In genomic region chr3:99256366-99256750, GRCm38 (mm10) we compare ENCODE assay signal across 15 mouse cellular contexts. TPM values are rescaled to one million over a fixed set of nuclear protein-coding genes. Genes with fewer than 3 reads are reported as not detected.
DNase-seq lines count a peak whose midpoint lies in the region; ATAC-seq lines count a peak whose summit lies in the region.
"Had no signal": no experiment of that assay in that cellular context is flagged by ENCODE, and none has a peak within 500 bp of the region (broad histone marks: within the 10 kb centered on the region; RNA-seq: fewer than 3 reads in every experiment).

No protein-coding gene starts in this region.

- no peak overlapping the region for H3K9ac ChIP-seq in heart, embryonic 13.5 days
- H3K9ac ChIP-seq in heart, embryonic 11.5 days (ENCODE audit: low read depth, low read length) = no peak overlapping the region
- no peak overlapping the region for H3K9ac ChIP-seq in neural tube, embryonic 11.5 days (ENCODE audit: low read length)
- H3K9ac ChIP-seq in neural tube, embryonic 15.5 days (replicated peaks) = no peak overlapping the region
- peak overlapping the region; percentile 62 for H3K9ac ChIP-seq in embryonic facial prominence, embryonic 15.5 days

- H3K36me3 ChIP-seq in heart, embryonic 13.5 days = no peaks in the 10 kb centered on the region
- H3K36me3 ChIP-seq in heart, embryonic 11.5 days (ENCODE audit: control insufficient read depth, insufficient read depth, low read length) = no peaks in the 10 kb centered on the region
- no peaks in the 10 kb centered on the region for H3K36me3 ChIP-seq in neural tube, embryonic 11.5 days (ENCODE audit: control insufficient read depth, insufficient read depth, low read length)
- H3K36me3 ChIP-seq in neural tube, embryonic 15.5 days = no peaks in the 10 kb centered on the region
- H3K36me3 ChIP-seq in embryonic facial prominence, embryonic 15.5 days = no peaks in the 10 kb centered on the region

- H3K4me3 ChIP-seq in heart, embryonic 13.5 days = 0 out of 2 replicates have a peak overlapping the region, but pooled peaks have one; percentile 9
- no peak overlapping the region for H3K4me3 ChIP-seq in heart, embryonic 11.5 days (ENCODE audit: low read depth, low read length)
- H3K4me3 ChIP-seq in neural tube, embryonic 11.5 days (ENCODE audit: low read depth, low read length) = no peak overlapping the region
- no peak overlapping the region for H3K4me3 ChIP-seq in neural tube, embryonic 15.5 days (replicated peaks)
- H3K4me3 ChIP-seq in embryonic facial prominence, embryonic 15.5 days (replicated peaks) = peak overlapping the region; percentile 59

- peak; percentile 29 for DNase-seq in neural tube, embryonic 11.5 days (ENCODE audit: low spot score)
- DNase-seq in layer of hippocampus, adult 18-20 months (ENCODE audit: low spot score in 2 of 2) = no peak
- DNase-seq in spleen, adult 12 weeks (ENCODE audit: low spot score) = no peak
- DNase-seq: cerebellum, adult 2 months; lung, adult 2 months; thymus, adult 2 months had no signal

- H3K4me1 ChIP-seq in heart, embryonic 13.5 days = peaks cover 19% of the 10 kb centered on the region
- H3K4me1 ChIP-seq in heart, embryonic 11.5 days (ENCODE audit: control insufficient read depth, insufficient read depth, low read length) = peaks cover 7% of the 10 kb centered on the region; the same call in 1 of the 2 replicates
- H3K4me1 ChIP-seq in neural tube, embryonic 11.5 days (ENCODE audit: control insufficient read depth, insufficient read depth, low read length) = peaks cover 7% of the 10 kb centered on the region; the same call in 1 of the 2 replicates
- peaks cover 12% of the 10 kb centered on the region for H3K4me1 ChIP-seq in neural tube, embryonic 15.5 days
- H3K4me1 ChIP-seq in embryonic facial prominence, embryonic 15.5 days = peaks cover 11% of the 10 kb centered on the region

- 9% methylated on average over 11 of the region's 11 CpGs for WGBS in heart, embryonic 13.5 days
- WGBS in heart, embryonic 11.5 days (ENCODE audit: insufficient replicate concordance) = under 1% methylated on average over 11 of the region's 11 CpGs
- WGBS in neural tube, embryonic 11.5 days = 1% methylated on average over 11 of the region's 11 CpGs
- under 1% methylated on average over 11 of the region's 11 CpGs for WGBS in neural tube, embryonic 15.5 days
- WGBS in embryonic facial prominence, embryonic 15.5 days = 14% methylated on average over 11 of the region's 11 CpGs

- H3K9me3 ChIP-seq in heart, embryonic 13.5 days = no peaks in the 10 kb centered on the region
- no peaks in the 10 kb centered on the region for H3K9me3 ChIP-seq in heart, embryonic 11.5 days (replicated peaks; ENCODE audit: control insufficient read depth, low read length)
- no peaks in the 10 kb centered on the region for H3K9me3 ChIP-seq in neural tube, embryonic 11.5 days (ENCODE audit: control insufficient read depth, low read length)
- no peaks in the 10 kb centered on the region for H3K9me3 ChIP-seq in neural tube, embryonic 15.5 days (replicated peaks)
- no peaks in the 10 kb centered on the region for H3K9me3 ChIP-seq in embryonic facial prominence, embryonic 15.5 days (replicated peaks)

- H3K4me2 ChIP-seq in heart, embryonic 13.5 days = no peak overlapping the region
- no peak overlapping the region for H3K4me2 ChIP-seq in heart, embryonic 11.5 days
- H3K4me2 ChIP-seq in neural tube, embryonic 11.5 days (ENCODE audit: low read depth) = no peak overlapping the region
- no peak overlapping the region for H3K4me2 ChIP-seq in neural tube, embryonic 15.5 days
- H3K4me2 ChIP-seq in embryonic facial prominence, embryonic 15.5 days (replicated peaks) = peak overlapping the region; percentile 43

- H3K27me3 ChIP-seq in heart, embryonic 13.5 days (replicated peaks) = peaks cover 97% of the 10 kb centered on the region
- peaks cover 89% of the 10 kb centered on the region for H3K27me3 ChIP-seq in heart, embryonic 11.5 days (ENCODE audit: control insufficient read depth, insufficient read depth, low read length)
- H3K27me3 ChIP-seq in neural tube, embryonic 11.5 days (ENCODE audit: control insufficient read depth, insufficient read depth, low read length) = peaks cover 93% of the 10 kb centered on the region
- H3K27me3 ChIP-seq in neural tube, embryonic 15.5 days (replicated peaks) = peaks cover 90% of the 10 kb centered on the region
- peaks cover 69% of the 10 kb centered on the region for H3K27me3 ChIP-seq in embryonic facial prominence, embryonic 15.5 days

- no peak for ATAC-seq in heart, embryonic 13.5 days (ENCODE audit: extremely low read depth, insufficient number of reproducible peaks, low FRiP score, low TSS enrichment)
- ATAC-seq in heart, embryonic 11.5 days (replicated peaks; ENCODE audit: insufficient number of reproducible peaks, low FRiP score, low TSS enrichment) = no peak
- no peak for ATAC-seq in neural tube, embryonic 11.5 days (ENCODE audit: insufficient read depth, low FRiP score, low TSS enrichment)
- no peak for ATAC-seq in neural tube, embryonic 15.5 days (ENCODE audit: low FRiP score)
- ATAC-seq in embryonic facial prominence, embryonic 15.5 days (ENCODE audit: insufficient number of reproducible peaks, low FRiP score, low TSS enrichment, low read depth) = no peak
- ATAC-seq: forebrain, embryonic 14.5 days; inflammation-experienced regulatory T-cells, adult 6 months had no signal

- H3K27ac ChIP-seq in heart, embryonic 13.5 days (replicated peaks) = no peak overlapping the region
- no peak overlapping the region for H3K27ac ChIP-seq in heart, embryonic 11.5 days (ENCODE audit: low read depth, low read length)
- H3K27ac ChIP-seq in neural tube, embryonic 11.5 days (ENCODE audit: low read depth, low read length) = no peak overlapping the region
- no peak overlapping the region for H3K27ac ChIP-seq in neural tube, embryonic 15.5 days (replicated peaks)
- peak overlapping the region; percentile 93 for H3K27ac ChIP-seq in embryonic facial prominence, embryonic 15.5 days (replicated peaks)
- H3K27ac ChIP-seq: kidney, postnatal 0 days had no signal

RNA-seq across cellular contexts. Expression of gene Tbx15, which starts 16.2 kb away (rescaled TPM):
- polyA plus RNA-seq in heart, embryonic 13.5 days (2015; fragmentation: Nextera tagmentation; extraction: Ambion mirVana) = 0.09 and 0.14 TPM in 2 replicates
- 0.21 and 0.40 TPM in 2 replicates for polyA plus RNA-seq in heart, embryonic 11.5 days (2014; fragmentation: Nextera tagmentation; extraction: Ambion mirVana)
- 2.1 and 2.6 TPM in 2 replicates for polyA plus RNA-seq in neural tube, embryonic 11.5 days (2014; fragmentation: Nextera tagmentation; extraction: Ambion mirVana)
- 0.19 and 0.29 TPM in 2 replicates for polyA plus RNA-seq in neural tube, embryonic 15.5 days (2015; fragmentation: Nextera tagmentation; extraction: Ambion mirVana)
- polyA plus RNA-seq in embryonic facial prominence, embryonic 15.5 days (2015; fragmentation: Nextera tagmentation; extraction: Ambion mirVana) = 25.2 and 25.9 TPM in 2 replicates
- under 1 TPM; 0.48 to 0.54 TPM for total RNA-seq in layer of hippocampus, adult 18-20 months (2021)
- total RNA-seq: megakaryocyte progenitor cell, adult 5-6 weeks; monocyte, adult 5-6 weeks had no signal
- polyA plus RNA-seq: inflammation-experienced regulatory T-cells, adult 6 months; kidney, postnatal 0 days had no signal

Comparison
In these comparisons a context has a peak if more than half of its experiments do, and no peak if none do; other contexts are left out.
1. H3K4me3 ChIP-seq: peak in heart, embryonic 13.5 days (single experiment) and embryonic facial prominence, embryonic 15.5 days (single experiment); none in heart, embryonic 11.5 days (single experiment), neural tube, embryonic 11.5 days (single experiment) and neural tube, embryonic 15.5 days (single experiment).